Mouse (Mus musculus): ENCODE results near the gene Brd3. TPM values are rescaled to one million over a fixed set of nuclear protein-coding genes. Genes with fewer than 3 reads are reported as not detected.

The Brd3 gene
- total and polyA plus RNA-seq, 2 experiments from 2014 or later = 58.5 to 135 TPM

GRCm38 (mm10) chr2:27474621-27475484 is 32.6 kb downstream of the Brd3 start:
- peaks cover 21% of the 10 kb centered on the region for H3K4me1 ChIP-seq (ENCODE audit: insufficient read depth)
- 3% methylated on average over 71 of the region's 84 CpGs for WGBS

GRCm38 (mm10) chr2:27473911-27474310 is 33.6 kb downstream of the Brd3 start:
- TF ChIP-seq CTCF (IDR thresholded peaks at IDR 0.05; ENCODE audit: low read depth) = no peak
- Histone ChIP-seq H3K4me3 (ENCODE audit: low read depth, low read length) (peak overlapping the region; percentile 90), H3K9me3 (ENCODE audit: low read length) (no peaks in the 10 kb centered on the region), H3K4me1 (ENCODE audit: insufficient read depth) (peaks cover 21% of the 10 kb centered on the region), H3K27ac (ENCODE audit: low read depth, low read length) (no peak overlapping the region), H3K36me3 (ENCODE audit: insufficient read depth) (no peaks in the 10 kb centered on the region; the same call in 1 of the 2 replicates), H3K27me3 (ENCODE audit: insufficient read depth, low read length) (no peaks in the 10 kb centered on the region), H3K4me2 (ENCODE audit: low read depth) (peak overlapping the region; percentile 86), H3K9ac (peak overlapping the region; percentile 92)
- 30% methylated on average over 4 of the region's 4 CpGs for WGBS
- ATAC-seq (no peak), DNase-seq (no peak)

More at GRCm38 (mm10) chr2:27474621-27475484, 32.6 kb downstream of the Brd3 start:
- Histone ChIP-seq H3K4me3 (ENCODE audit: low read depth, low read length) (peak overlapping the region; percentile 90), H3K36me3 (ENCODE audit: insufficient read depth) (no peaks in the 10 kb centered on the region; the same call in 1 of the 2 replicates), H3K9me3 (ENCODE audit: low read length) (no peaks in the 10 kb centered on the region), H3K9ac (peak overlapping the region; percentile 92), H3K4me2 (ENCODE audit: low read depth) (peak overlapping the region; percentile 86), H3K27ac (ENCODE audit: low read depth, low read length) (peak overlapping the region; percentile 96), H3K27me3 (ENCODE audit: insufficient read depth, low read length) (no peaks in the 10 kb centered on the region)
- peak; percentile 45 for ATAC-seq
- TF ChIP-seq CTCF (IDR thresholded peaks at IDR 0.05; ENCODE audit: low read depth) = no peak
- DNase-seq = peak; percentile 56

DNA sequence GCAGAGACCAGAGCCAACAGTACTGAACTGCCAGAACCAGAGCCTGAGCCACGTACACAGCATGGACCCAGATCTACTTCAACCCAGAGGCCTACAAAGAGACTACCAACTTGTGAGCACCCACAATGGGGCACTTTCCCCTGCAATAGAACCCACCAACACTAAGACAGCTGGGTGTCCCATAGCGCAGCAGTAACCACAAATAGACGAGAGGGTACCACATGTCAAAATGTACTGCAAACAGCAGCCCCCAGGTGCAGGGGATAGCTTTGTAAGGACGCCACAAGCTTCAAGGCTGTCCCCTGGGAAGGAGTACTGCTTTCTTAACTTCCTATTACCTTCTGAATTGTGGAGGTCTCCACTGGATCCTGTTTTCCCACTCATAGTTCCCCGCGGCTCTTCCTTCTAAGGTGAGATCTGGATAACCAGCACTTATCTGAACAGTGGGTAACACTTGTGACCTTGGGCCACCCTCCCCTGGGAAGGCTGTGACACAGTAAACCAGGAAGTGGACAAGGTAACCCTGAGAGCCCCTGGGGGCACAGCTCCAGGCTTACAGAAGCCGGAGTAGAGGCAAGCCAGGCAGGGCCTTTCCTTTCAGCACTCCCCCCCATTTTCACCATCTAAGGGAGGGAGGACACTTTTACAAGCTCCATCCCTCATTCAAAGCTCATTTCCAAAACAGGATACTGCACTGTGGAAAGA is 34.2 kb downstream of the Brd3 start:
- Histone ChIP-seq H3K4me1 (ENCODE audit: insufficient read depth) (peaks cover 21% of the 10 kb centered on the region), H3K9ac (0 out of 2 replicates have a peak overlapping the region, but pooled peaks have one; percentile 92), H3K4me2 (ENCODE audit: low read depth) (peak overlapping the region; percentile 86), H3K4me3 (ENCODE audit: low read depth, low read length) (peak overlapping the region; percentile 90), H3K27ac (ENCODE audit: low read depth, low read length) (no peak overlapping the region), H3K27me3 (ENCODE audit: insufficient read depth, low read length) (no peaks in the 10 kb centered on the region), H3K36me3 (ENCODE audit: insufficient read depth) (peaks cover 2% of the 10 kb centered on the region), H3K9me3 (ENCODE audit: low read length) (no peaks in the 10 kb centered on the region)
- no peak for DNase-seq
- no peak for ATAC-seq
- no peak for TF ChIP-seq CTCF (IDR thresholded peaks at IDR 0.05; ENCODE audit: low read depth)
- WGBS = 75% methylated on average over 7 of the region's 7 CpGs

DNA sequence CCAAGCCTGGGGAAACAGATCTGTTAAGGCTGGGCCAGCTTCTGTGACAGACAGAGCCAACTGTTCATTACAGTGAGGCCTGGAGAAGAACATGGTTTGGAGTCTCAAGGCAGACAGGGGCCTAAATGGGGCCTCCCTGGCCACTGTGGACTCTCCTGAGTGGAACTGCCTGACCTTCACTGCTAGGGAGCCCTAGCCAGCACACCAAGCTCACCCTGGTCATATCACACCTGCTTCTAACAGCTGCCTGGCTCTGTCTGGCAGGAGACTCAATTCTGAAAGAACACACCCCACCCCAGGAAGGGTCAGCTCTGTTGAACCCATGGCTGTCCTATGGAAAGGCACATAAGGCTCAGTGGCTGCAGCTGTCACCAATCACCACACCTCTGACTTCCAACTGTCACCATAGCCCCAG is 36.3 kb downstream of the Brd3 start:
- H3K4me1 ChIP-seq (ENCODE audit: insufficient read depth) = peaks cover 18% of the 10 kb centered on the region
- H3K9ac ChIP-seq = no peak overlapping the region
- ATAC-seq (no peak), DNase-seq (no peak)
- peaks cover 8% of the 10 kb centered on the region for H3K36me3 ChIP-seq (ENCODE audit: insufficient read depth)
- H3K4me3 ChIP-seq (ENCODE audit: low read depth, low read length) = no peak overlapping the region
- no peaks in the 10 kb centered on the region for H3K9me3 ChIP-seq (ENCODE audit: low read length)
- H3K27me3 ChIP-seq (ENCODE audit: insufficient read depth, low read length) = no peaks in the 10 kb centered on the region
- no peak overlapping the region for H3K27ac ChIP-seq (ENCODE audit: low read depth, low read length)
- no peak overlapping the region for H3K4me2 ChIP-seq (ENCODE audit: low read depth)
- no peak for TF ChIP-seq CTCF (IDR thresholded peaks at IDR 0.05; ENCODE audit: low read depth)

DNA sequence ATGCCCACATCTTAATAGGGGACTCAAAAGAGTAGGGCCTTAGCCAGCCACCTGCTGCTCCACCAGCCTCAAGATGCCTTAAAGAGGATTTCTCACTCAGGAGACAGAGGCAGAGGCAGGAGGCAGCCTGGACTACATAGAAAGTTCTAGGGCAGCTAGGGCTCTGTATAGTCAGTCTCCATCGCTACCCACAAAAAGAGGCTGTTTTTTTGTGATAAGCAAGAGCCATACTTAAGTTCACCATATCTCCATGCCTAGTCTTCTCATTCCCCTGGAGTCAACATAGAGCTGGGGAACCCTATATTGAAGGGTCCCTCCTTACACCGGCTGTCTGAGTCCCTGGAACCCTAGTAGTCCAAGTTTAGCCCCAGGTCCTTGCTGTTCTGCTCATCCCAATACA is 36.9 kb downstream of the Brd3 start:
- Histone ChIP-seq H3K27ac (ENCODE audit: low read depth, low read length) (no peak overlapping the region), H3K4me3 (ENCODE audit: low read depth, low read length) (no peak overlapping the region), H3K4me2 (ENCODE audit: low read depth) (no peak overlapping the region), H3K9ac (no peak overlapping the region), H3K9me3 (ENCODE audit: low read length) (no peaks in the 10 kb centered on the region), H3K36me3 (ENCODE audit: insufficient read depth) (peaks cover 12% of the 10 kb centered on the region), H3K4me1 (ENCODE audit: insufficient read depth) (peaks cover 18% of the 10 kb centered on the region), H3K27me3 (ENCODE audit: insufficient read depth, low read length) (no peaks in the 10 kb centered on the region)
- DNase-seq (no peak), ATAC-seq (no peak)
- TF ChIP-seq CTCF (IDR thresholded peaks at IDR 0.05; ENCODE audit: low read depth) = no peak
- 95% methylated on average over 2 of the region's 2 CpGs for WGBS

DNA sequence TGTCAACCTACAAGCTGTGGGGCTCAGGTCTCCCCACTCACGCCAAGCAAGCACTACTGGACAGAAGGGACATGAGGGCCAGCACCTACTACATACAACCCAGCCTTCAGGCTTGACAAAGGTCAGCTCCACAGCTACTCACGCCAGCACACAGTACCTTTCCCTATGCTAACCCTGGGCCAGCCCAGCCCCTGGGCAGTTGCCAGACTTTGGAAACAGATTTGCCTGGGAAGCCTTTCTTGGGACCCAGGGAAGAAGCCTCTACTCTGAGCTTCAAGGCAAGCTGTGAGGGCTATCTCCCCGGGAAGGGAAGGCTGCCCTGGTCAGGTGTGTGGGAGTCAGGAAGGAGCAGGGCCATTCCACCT is 37.5 kb downstream of the Brd3 start:
- WGBS = 69% methylated on average over 3 of the region's 3 CpGs
- Histone ChIP-seq H3K36me3 (ENCODE audit: insufficient read depth) (peaks cover 12% of the 10 kb centered on the region), H3K27me3 (ENCODE audit: insufficient read depth, low read length) (no peaks in the 10 kb centered on the region), H3K4me2 (ENCODE audit: low read depth) (no peak overlapping the region), H3K4me3 (ENCODE audit: low read depth, low read length) (no peak overlapping the region), H3K4me1 (ENCODE audit: insufficient read depth) (peaks cover 18% of the 10 kb centered on the region), H3K9me3 (ENCODE audit: low read length) (no peaks in the 10 kb centered on the region), H3K9ac (no peak overlapping the region), H3K27ac (ENCODE audit: low read depth, low read length) (no peak overlapping the region)
- no peak for TF ChIP-seq CTCF (IDR thresholded peaks at IDR 0.05; ENCODE audit: low read depth)
- no peak for DNase-seq
- ATAC-seq = no peak
